Mouse (Mus musculus): Measurements from ENCODE around the gene Igflr1. TPM values are rescaled to one million over a fixed set of nuclear protein-coding genes. Genes with fewer than 3 reads are reported as not detected.

The Igflr1 gene
- 1.8 TPM in 1 of 2 replicates, not detected in the other for total RNA-seq (2017)

GRCm38 (mm10) chr7:30564970-30565571 lies at the start of gene Igflr1:
Gene Igflr1 (plus strand): TSS chr7:30565427.
- ATAC-seq (replicated peaks; ENCODE audit: low read depth, poor library complexity, severe bottlenecking) = no peak

DNA sequence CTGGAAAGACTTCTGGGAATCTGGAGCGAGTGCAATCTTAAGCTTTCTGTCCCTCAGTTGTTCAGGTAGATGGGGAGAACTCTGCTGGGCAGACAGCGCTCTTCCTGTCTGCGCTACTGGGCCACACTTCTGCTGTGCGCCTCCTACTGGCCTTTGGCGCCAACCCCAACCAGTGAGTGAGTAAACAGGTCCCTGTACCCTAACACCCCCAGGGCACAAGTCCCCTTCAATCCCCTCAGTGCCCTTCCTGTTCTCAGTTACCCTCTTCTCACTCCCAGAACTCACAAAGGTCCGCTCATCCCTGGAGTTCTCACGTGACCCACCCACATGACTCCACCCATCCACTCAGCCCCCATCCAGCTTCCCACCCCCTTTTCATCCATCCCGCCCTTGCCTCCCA lies 46.9 kb upstream of the Igflr1 start:
- no peak for ATAC-seq (replicated peaks; ENCODE audit: low read depth, poor library complexity, severe bottlenecking)

- ATAC-seq (replicated peaks; ENCODE audit: low read depth, poor library complexity, severe bottlenecking) = no peak
Observed at GRCm38 (mm10) chr7:30520396-30520795, 44.8 kb upstream of the Igflr1 start.

- ATAC-seq (replicated peaks; ENCODE audit: low read depth, poor library complexity, severe bottlenecking) = no peak
Observed at GRCm38 (mm10) chr7:30520856-30521255, 44.4 kb upstream of the Igflr1 start.

DNA sequence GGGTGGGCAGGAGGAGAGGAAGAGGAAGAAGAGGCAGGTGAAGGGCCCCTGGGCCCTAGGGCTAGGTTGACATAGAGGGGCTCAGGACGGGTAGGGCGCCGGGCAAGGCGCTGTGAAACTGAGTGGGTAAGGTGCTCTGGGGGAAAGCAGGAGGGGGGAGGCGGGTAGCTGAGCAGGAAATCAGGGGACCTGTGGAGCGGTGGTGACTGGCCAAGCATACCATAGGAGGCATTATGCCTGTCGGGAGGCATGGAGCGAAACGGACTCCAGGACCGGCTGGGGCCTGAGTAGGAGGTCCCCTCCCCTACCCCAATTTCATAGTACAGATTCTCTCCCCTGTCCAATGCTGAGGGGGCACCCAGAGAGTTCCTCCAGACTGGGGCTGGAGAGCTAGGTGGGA lies 42.4 kb upstream of the Igflr1 start:
- ATAC-seq (replicated peaks; ENCODE audit: low read depth, poor library complexity, severe bottlenecking) = no peak

DNA sequence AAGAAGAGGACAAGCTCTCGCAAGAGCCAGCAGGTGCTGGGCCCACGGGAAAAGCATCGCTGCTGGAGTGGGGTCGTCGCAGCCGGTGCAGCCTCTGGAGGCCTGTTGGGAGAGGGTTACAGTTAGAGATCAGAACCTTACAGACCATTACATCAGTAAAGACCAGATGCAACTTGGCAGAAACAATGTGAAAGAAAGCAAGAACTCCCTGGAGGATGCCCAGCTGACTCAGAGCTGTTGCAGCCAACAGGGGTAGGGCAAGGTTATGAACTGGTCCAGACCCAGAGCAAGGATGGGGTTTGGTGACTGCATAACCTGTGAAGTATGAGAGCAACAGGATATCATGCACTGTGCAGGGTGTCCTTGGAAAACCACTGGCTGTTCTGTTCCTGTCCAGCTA lies 40.7 kb upstream of the Igflr1 start:
- no peak for ATAC-seq (replicated peaks; ENCODE audit: low read depth, poor library complexity, severe bottlenecking)

DNA sequence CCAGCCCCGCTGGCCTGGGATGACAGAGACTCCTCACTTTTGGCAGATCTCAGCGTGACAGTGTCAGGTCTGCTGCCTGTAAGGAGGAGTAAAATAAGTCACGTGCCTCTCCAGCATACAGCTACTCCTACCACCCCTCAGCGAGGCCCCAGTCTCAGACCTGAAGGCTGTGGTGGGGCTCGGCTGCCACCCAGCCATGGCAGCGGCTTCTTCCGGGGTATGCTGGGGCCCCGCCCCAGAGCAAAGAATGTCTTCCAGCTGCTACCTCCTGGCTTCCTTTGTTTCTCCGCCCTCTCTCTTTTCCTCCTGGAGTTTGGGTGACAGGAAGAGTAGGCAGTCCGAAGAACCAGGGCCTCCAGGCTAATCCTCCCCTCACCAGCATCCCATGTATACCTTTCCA lies 39.3 kb upstream of the Igflr1 start:
- no peak for ATAC-seq (replicated peaks; ENCODE audit: low read depth, poor library complexity, severe bottlenecking)

DNA sequence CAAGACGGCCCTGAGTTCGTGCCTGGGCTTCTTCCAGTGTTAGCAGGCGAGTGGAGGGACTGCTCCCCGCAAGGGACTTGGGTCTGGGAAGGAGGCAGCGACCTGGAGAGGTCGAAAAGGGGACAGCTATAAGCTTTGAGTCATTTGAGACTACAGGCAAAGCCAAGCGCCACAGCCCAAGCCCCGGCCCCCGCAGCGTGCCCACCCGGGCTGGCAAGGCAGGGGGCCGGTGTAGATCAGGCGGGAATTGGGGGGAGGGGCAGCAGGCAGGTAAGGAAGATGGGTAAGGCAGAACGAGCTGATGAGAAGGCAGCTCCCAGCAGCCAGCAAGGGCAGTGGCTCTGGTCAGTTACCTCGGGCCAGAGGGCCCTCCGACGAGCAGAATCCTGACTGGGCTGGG lies 38.8 kb upstream of the Igflr1 start:
- ATAC-seq (replicated peaks; ENCODE audit: low read depth, poor library complexity, severe bottlenecking) = no peak

DNA sequence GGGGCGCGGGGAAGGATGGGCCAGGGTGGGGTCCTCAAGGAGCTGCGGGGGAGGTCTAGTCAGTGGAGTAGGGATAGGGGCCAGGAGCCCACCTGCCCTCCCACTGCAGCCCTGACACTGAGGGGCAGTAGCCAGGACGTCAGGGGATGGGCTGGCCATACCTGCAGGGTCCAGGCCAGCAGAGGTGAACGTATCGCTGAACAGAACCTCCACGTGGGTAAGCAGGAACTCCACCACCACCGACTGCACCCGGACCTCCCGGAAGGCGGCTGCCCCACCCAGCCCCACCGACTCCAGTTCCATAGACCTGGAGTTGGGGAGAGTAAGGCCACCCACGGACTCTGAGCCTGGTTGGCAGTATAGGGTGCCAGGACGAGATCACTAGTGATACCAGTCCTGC lies 38.2 kb upstream of the Igflr1 start:
- ATAC-seq (replicated peaks; ENCODE audit: low read depth, poor library complexity, severe bottlenecking) = no peak

GRCm38 (mm10) chr7:30531291-30531815 lies 33.9 kb upstream of the Igflr1 start:
- ATAC-seq (replicated peaks; ENCODE audit: low read depth, poor library complexity, severe bottlenecking) = no peak

GRCm38 (mm10) chr7:30532931-30533330 lies 32.3 kb upstream of the Igflr1 start:
- no peak for ATAC-seq (replicated peaks; ENCODE audit: low read depth, poor library complexity, severe bottlenecking)

DNA sequence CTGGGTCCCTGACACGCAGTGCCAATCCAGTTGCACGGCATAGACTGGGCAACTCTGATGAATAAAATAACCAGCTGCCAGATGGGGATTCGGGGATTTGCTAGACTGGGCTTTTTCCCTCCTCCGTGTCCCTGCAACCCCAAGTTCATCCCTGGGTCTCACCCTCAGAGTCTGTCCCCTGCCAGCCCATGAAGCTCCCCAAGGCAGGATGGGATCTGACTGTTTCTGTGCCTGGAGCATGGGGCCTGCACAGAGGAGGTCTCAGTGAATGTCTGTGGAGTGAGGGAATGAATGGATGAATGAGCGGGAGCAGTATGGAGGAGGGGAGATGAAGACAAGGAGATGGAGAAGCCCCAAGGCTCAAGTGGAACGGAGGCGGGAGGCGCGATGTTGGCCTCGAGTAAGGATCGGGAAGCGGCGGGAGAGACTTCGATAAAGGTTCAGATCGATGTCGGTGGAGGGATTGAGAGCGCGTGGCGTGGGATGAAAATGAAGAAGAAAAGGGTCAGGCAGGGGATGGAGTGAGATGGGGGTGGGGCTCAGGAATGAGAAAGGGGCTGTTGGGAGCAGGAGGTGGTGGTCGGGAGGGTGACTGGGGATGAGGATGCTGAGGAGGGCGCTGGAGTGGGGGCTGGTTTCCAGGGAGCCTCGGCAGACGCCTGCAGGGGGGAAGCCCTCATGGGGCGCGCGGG lies 31.1 kb upstream of the Igflr1 start:
- no peak for ATAC-seq (replicated peaks; ENCODE audit: low read depth, poor library complexity, severe bottlenecking)

DNA sequence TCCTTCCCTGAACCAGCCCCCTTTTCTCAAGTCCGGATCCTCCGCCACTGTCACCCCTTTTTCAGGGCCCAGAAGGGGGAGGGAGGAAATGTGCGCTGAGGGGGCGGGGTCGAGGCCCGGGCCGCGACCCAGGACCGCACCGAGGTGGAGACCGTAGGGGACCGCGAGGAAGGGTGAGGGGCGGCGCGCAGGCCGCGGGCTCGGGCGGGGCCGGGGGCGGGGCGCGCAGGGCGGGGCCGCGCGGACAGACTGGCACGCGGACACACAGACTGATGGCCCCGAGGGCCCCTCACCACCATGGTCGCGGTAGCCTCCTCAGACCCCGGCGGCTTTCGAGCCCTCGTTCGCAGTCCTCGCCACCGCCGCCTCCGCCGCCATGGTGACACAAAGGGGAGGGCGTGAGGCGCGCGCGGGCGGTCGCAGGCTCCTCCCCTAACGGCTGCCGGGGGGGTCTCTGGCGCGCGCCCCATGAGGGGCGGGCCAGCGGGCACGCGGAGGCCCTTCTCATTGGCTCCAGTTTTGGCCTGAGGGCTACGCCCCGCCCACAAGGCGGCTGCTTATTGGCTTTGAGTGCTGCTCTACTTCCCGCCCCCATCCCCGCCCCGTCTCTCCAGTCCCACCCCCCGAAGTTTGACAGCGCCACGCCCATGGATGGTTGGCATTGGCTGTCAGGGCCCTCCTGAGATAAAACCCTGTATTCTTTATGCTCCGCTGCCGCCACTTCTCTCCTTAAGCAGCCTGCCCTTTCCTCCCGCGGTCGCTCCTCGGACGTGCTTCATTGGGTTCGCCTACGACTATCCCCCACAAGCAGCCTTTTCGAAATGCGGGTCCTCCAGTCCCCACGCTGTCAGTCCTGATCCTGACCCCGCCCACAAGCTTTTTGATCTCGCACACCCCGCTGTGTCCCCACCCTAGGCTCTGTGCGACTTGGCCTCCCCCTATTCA lies 30.3 kb upstream of the Igflr1 start, which contains the start of gene Arhgap33:
TSS of gene Arhgap33 (minus strand) at position 428 of the 945 bp plus-strand sequence.
- ATAC-seq (replicated peaks; ENCODE audit: low read depth, poor library complexity, severe bottlenecking) = peak; percentile 90

GRCm38 (mm10) chr7:30540572-30540971 lies 24.7 kb upstream of the Igflr1 start:
- ATAC-seq (replicated peaks; ENCODE audit: low read depth, poor library complexity, severe bottlenecking) = no peak

GRCm38 (mm10) chr7:30544327-30544726 lies 20.9 kb upstream of the Igflr1 start:
- no peak for ATAC-seq (replicated peaks; ENCODE audit: low read depth, poor library complexity, severe bottlenecking)

GRCm38 (mm10) chr7:30549880-30550279 lies 15.3 kb upstream of the Igflr1 start:
- no peak for ATAC-seq (replicated peaks; ENCODE audit: low read depth, poor library complexity, severe bottlenecking)

DNA sequence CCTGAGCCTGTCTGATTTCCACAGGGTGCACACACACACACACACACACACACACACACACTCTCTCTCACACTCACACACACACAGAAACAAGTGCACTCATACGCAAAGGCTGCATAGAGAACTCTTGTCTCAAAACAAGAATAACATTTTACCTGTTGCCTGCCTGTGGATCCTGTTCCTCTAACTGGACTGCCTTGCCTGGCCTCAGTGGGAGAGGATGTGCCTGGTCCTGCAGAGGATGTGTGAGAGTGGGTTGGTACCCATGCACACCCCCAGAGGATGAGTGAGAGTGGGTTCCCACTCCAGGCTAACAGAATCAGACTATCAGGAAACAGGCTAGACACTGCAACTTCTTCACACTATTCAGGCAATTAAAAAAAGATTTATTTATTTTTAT lies 14.6 kb upstream of the Igflr1 start:
- no peak for ATAC-seq (replicated peaks; ENCODE audit: low read depth, poor library complexity, severe bottlenecking)

DNA sequence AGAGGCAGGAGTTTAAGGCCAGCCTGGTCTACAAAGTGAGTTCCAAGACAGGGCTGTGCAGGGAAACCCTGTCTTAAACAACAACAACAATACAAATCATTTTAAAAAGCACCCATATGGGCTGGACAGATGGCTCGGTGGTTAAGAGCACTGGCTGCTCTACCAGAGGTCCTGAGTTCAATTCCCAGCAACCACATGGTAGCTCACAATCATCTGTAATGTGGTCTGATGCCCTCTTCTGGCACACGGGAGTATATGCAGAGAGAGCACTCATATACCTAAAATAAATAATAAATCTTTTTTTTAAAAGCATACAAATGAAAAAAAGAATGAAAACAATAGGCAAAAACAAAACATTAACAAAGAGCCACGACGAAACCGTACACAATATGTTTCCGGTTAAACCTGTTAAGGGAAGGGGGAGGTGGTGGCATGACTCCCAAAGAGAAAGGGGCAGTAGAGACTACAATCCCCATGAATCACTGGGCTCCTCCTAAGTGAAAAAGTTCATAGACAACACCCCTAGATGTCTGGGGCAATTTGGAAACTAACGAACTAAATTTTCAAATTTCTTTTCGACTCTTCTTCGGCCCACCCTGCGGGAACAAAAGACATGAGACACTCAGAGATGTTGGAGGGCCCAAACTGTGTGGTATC lies 13.7 kb upstream of the Igflr1 start:
- peak; percentile 64 for ATAC-seq (replicated peaks; ENCODE audit: low read depth, poor library complexity, severe bottlenecking)

DNA sequence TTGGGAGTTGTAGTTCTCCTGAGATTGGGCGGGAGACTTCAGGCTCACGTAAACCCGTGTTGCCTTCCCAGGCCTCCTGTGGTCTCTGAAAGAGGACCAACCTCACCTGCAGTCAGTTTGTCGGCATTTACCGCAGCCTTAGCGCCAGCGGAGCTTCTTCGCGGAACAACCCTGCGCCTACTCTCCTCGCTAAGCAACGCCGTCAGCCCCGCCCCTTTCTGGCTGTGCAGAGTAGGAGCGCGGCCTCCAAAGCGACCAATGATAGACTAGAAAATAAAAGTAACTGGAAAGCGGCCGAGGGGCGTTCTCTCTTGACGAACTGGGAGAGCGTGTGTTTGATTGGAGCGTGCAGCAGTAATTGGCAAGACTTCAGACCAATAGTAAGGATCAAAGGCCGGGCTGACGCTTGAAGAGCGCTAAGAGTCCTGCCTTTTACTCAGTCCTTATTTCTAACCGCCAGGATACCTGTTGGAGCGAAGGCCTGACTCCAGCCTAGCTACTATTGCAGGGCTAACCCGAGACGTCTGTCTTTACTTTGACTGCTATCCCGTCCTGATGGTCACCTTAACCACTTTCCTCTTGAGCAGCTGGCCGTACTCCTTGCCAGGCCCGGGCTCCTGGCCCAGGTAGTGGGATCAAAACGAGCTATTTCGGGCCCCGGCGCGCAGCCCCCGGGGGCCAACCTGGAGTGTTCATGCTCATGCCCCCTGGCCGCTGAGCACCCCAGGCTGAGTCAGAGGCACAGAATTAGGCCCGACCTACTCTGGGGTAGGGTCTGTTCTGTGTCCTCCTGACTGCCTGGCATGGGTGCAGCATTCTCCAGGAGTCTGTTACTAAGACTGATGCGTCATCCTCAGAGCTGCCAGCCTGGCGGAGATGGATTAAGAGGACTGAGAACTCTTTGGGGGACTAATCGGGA lies 12.9 kb upstream of the Igflr1 start, which contains the start of the genes Hspb6 and Proser3:
TSS of gene Hspb6 (plus strand) at position 77 of the 919 bp plus-strand sequence.
TSS of gene Proser3 (minus strand) at position 198 of the 919 bp plus-strand sequence.
- peak; percentile 88 for ATAC-seq (replicated peaks; ENCODE audit: low read depth, poor library complexity, severe bottlenecking)

Data from common myeloid progenitor, adult 5-6 weeks (primary cell).